Mouse (Mus musculus): Measurements from ENCODE around the gene Tmem97. TPM values are rescaled to one million over a fixed set of nuclear protein-coding genes. Genes with fewer than 3 reads are reported as not detected.

Tmem97 gene
- total and polyA plus RNA-seq, 2 experiments = 91.6 to 123 TPM

DNA sequence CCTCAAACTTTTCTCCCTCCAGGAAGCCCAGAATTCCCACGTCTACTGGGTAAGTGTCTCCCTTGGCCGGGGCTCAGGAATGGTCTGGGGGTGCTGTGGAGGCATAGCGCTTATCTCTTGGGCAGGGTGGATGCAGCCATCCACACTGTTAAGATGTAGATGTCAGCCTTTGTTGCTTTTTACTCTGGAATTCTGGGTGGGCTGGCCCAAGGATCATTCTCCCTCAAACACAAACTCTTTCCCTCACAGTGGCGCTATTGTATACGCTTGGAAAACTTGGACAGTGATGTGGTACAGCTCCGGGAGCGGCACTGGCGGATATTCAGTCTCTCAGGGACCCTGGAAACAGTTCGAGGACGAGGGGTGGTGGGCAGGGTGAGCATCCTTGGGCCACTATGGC lies 31.6 kb downstream of the Tmem97 start:
- Histone ChIP-seq H3K9ac (ENCODE audit: low read depth, low read length) (no peak overlapping the region), H3K4me1 (ENCODE audit: control insufficient read depth, insufficient read depth, low read length) (no peaks in the 10 kb centered on the region), H3K36me3 (ENCODE audit: control insufficient read depth, insufficient read depth, low read length) (peaks cover 70% of the 10 kb centered on the region), H3K79me2 (ENCODE audit: control insufficient read depth, insufficient read depth, low read length) (no peaks in the 10 kb centered on the region), H3K27me3 (ENCODE audit: control insufficient read depth, insufficient read depth, low read length) (no peaks in the 10 kb centered on the region), H3K4me3 (ENCODE audit: insufficient read depth, low read depth, low read length) (no peak overlapping the region), H3K27ac (replicated peaks; ENCODE audit: insufficient read depth, low read depth, low read length) (no peak overlapping the region)
- 91% methylated on average over 10 of the region's 10 CpGs for WGBS
- no peak for DNase-seq (ENCODE audit: extremely low read depth, low read depth, low spot score)
- TF ChIP-seq POLR2A (IDR thresholded peaks at IDR 0.05; ENCODE audit: extremely low read depth, insufficient read depth, low read length) (no peak), CTCF (IDR thresholded peaks at IDR 0.05; ENCODE audit: low read depth, low read length) (no peak)

DNA sequence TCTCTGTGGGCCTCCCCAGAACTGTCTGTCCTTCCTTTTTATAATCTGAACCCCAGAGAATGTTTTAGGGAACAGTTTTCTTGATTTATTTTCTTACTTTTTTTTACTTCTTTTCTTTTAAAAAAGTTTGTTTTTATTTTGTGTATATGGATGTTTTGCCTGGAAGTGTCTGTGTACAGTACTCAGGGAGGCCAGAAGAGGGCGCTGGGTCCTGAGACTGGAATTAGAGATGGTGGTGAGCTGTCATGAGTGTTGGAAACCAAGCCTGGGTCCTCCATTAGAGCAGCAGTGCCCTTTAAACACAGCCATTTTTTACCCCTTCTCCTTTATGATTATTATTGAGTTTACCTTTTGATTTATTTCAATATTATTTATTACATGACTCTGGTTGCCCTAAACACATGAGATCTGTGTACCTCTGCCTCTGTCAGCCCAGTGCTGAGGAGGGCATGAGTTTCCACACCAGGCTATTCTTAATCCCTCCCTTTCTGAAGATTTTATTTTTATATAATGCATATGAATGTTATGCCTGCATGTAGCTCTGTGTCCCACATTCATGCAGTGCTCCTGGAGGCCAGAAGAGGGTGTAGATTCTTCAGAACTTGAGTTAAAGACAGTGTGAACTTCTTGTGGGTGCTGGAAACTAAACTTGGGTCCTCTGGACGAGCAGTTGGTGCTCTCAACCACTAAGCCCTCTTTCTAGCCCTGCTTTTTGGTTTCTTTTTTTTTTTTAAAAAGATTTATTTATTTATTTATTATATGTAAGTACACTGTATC lies 34.8 kb downstream of the Tmem97 start:
- peak; percentile 62 for TF ChIP-seq CTCF (IDR thresholded peaks at IDR 0.05; ENCODE audit: low read depth, low read length)
- no peak for TF ChIP-seq POLR2A (IDR thresholded peaks at IDR 0.05; ENCODE audit: extremely low read depth, insufficient read depth, low read length)
- WGBS = 70% methylated on average over 2 of the region's 2 CpGs
- no peak overlapping the region for H3K27ac ChIP-seq (replicated peaks; ENCODE audit: insufficient read depth, low read depth, low read length)
- H3K4me1 ChIP-seq (ENCODE audit: control insufficient read depth, insufficient read depth, low read length) = 0 out of 2 replicates have a peak, but pooled peaks cover 3% of the 10 kb centered on the region
- peaks cover 40% of the 10 kb centered on the region for H3K36me3 ChIP-seq (ENCODE audit: control insufficient read depth, insufficient read depth, low read length)
- H3K9ac ChIP-seq (ENCODE audit: low read depth, low read length) = no peak overlapping the region
- peaks cover 3% of the 10 kb centered on the region; the same call in 1 of the 2 replicates for H3K79me2 ChIP-seq (ENCODE audit: control insufficient read depth, insufficient read depth, low read length)
- DNase-seq (ENCODE audit: extremely low read depth, low read depth, low spot score) = no peak
- no peaks in the 10 kb centered on the region for H3K27me3 ChIP-seq (ENCODE audit: control insufficient read depth, insufficient read depth, low read length)
- H3K4me3 ChIP-seq (ENCODE audit: insufficient read depth, low read depth, low read length) = no peak overlapping the region

DNA sequence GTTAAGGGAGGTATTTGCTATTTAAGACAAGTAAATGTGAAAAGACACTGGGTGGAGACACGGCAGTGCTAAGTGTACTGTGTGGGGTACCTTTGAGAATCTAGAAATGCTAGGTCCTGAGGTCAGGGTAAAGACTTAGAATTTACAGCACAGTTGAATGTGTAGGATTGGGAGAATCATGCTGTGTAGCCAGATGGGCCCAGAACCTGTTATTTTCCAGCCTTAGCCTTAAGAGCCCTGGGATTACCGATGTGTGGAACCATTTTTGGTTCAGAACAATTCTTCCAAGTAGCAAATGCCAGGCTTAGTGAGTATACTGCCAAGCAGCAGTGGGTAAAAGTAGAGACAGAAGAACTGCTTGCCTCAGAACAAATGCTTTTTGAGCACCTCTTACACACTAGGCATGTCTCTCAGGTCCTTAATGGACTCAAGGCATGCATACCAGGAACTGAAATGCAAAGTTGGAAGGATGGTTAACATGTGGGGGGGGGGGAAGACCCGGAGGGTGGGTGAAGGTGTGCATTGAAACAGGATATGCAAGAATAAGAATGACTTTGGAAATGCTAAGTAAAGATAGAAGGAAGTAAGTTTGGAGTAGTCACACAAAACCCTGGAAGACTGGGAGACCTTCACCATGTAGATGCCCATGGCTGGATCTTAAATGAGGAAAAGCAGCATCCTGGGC lies 37.3 kb downstream of the Tmem97 start:
- TF ChIP-seq CTCF (IDR thresholded peaks at IDR 0.05; ENCODE audit: low read depth, low read length) (no peak), POLR2A (IDR thresholded peaks at IDR 0.05; ENCODE audit: extremely low read depth, insufficient read depth, low read length) (no peak)
- Histone ChIP-seq H3K79me2 (ENCODE audit: control insufficient read depth, insufficient read depth, low read length) (peaks cover 3% of the 10 kb centered on the region; the same call in 1 of the 2 replicates), H3K27ac (replicated peaks; ENCODE audit: insufficient read depth, low read depth, low read length) (no peak overlapping the region), H3K9ac (ENCODE audit: low read depth, low read length) (0 out of 2 replicates have a peak overlapping the region, but pooled peaks have one; percentile 32), H3K36me3 (ENCODE audit: control insufficient read depth, insufficient read depth, low read length) (peaks cover 34% of the 10 kb centered on the region), H3K4me3 (ENCODE audit: insufficient read depth, low read depth, low read length) (peak overlapping the region; percentile 19; the same call in 1 of the 2 replicates), H3K4me1 (ENCODE audit: control insufficient read depth, insufficient read depth, low read length) (0 out of 2 replicates have a peak, but pooled peaks cover 3% of the 10 kb centered on the region), H3K27me3 (ENCODE audit: control insufficient read depth, insufficient read depth, low read length) (no peaks in the 10 kb centered on the region)
- WGBS = 65% methylated on average over 3 of the region's 3 CpGs
- DNase-seq (ENCODE audit: extremely low read depth, low read depth, low spot score) = no peak

DNA sequence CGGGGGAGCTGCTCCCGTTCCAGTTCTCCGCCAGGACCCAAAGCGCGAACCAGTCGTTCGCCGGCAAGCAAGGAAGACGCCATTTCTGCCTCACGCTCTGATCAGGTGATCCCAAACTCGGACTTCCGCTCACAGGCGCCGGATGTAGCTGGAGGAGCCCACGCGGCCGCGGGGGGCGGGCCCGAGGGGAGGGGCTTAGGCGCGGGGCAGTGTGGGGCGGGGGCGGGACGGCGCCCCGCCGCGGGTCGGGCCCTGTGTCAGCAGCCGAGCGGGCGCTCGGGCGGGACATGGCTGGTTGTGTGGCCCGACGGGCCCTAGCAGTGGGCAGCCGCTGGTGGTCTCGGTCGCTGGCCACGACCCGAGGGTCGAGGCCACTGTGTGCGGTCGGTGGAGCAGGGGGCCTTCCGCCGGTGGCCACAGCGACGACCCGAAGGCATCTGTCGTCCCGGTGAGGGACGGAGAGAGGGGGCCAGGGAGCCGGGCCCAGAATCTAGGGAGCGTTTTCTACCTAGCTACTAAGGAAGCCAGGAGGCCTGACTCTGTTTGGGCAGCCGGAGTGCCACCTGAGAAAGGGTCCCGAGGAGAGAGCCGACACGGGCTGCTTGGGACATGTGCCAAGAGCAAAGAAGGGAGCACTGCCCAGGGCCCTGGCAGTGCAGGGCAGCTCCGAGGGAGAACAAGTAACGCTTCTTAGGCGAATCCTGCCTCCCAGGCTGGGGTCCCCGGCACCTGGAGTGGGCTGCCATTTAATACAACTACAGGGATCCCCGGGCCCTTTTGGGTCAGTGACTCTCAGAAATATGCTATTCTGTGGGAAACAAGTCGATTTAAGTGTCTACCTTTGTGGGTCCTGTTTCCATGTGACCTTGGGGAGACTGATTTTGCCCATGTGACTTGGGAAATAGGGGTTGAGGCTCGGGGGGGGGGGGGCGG lies 38.3 kb downstream of the Tmem97 start, which contains the start of the genes Tmem199 and Poldip2:
Gene Tmem199 (minus strand): TSS at position 148 of the 933 bp plus-strand sequence.
Gene Poldip2 (plus strand): TSS at position 169 of the 933 bp plus-strand sequence.
- 0 out of 2 replicates have a peak, but pooled peaks cover 3% of the 10 kb centered on the region for H3K4me1 ChIP-seq (ENCODE audit: control insufficient read depth, insufficient read depth, low read length)
- WGBS = under 1% methylated on average over 66 of the region's 67 CpGs
- DNase-seq (ENCODE audit: extremely low read depth, low read depth, low spot score) = peak; percentile 75
- peaks cover 34% of the 10 kb centered on the region for H3K36me3 ChIP-seq (ENCODE audit: control insufficient read depth, insufficient read depth, low read length)
- peak within 1 kb of the TSS; percentile 91 for H3K27ac ChIP-seq (replicated peaks; ENCODE audit: insufficient read depth, low read depth, low read length)
- H3K9ac ChIP-seq (ENCODE audit: low read depth, low read length) = peak within 1 kb of the TSS; percentile 99
- H3K79me2 ChIP-seq (ENCODE audit: control insufficient read depth, insufficient read depth, low read length) = peaks cover 3% of the 10 kb centered on the region; the same call in 1 of the 2 replicates
- peak within 1 kb of the TSS; percentile 88 for H3K4me3 ChIP-seq (ENCODE audit: insufficient read depth, low read depth, low read length)
- TF ChIP-seq CTCF (IDR thresholded peaks at IDR 0.05; ENCODE audit: low read depth, low read length) = no peak
- TF ChIP-seq POLR2A (IDR thresholded peaks at IDR 0.05; ENCODE audit: extremely low read depth, insufficient read depth, low read length) = peak; percentile 90
- no peaks in the 10 kb centered on the region for H3K27me3 ChIP-seq (ENCODE audit: control insufficient read depth, insufficient read depth, low read length)

DNA sequence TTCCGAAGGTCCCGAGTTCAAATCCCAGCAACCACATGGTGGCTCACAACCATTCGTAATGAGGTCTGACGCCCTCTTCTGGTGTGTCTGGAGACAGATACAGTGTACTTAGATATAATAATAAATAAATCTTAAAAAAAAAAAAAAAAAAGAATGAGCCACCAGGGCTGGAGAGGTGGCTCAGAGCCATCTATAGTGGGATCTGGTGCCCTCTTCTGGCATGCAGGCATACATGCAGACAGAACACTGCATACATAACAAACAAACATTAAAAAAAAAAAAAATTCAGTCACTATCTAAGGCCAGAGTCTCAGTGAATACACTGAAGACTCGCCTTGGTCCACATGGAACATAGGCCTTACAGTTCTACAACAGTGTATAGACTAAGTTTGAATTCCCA lies 41.4 kb downstream of the Tmem97 start:
- no peak for DNase-seq (ENCODE audit: extremely low read depth, low read depth, low spot score)
- H3K4me1 ChIP-seq (ENCODE audit: control insufficient read depth, insufficient read depth, low read length) = 0 out of 2 replicates have a peak, but pooled peaks cover 3% of the 10 kb centered on the region
- no peak overlapping the region for H3K4me3 ChIP-seq (ENCODE audit: insufficient read depth, low read depth, low read length)
- H3K9ac ChIP-seq (ENCODE audit: low read depth, low read length) = no peak overlapping the region
- 75% methylated on average over 5 of the region's 5 CpGs for WGBS
- H3K27me3 ChIP-seq (ENCODE audit: control insufficient read depth, insufficient read depth, low read length) = no peaks in the 10 kb centered on the region
- H3K36me3 ChIP-seq (ENCODE audit: control insufficient read depth, insufficient read depth, low read length) = peaks cover 19% of the 10 kb centered on the region; the same call in 1 of the 2 replicates
- H3K79me2 ChIP-seq (ENCODE audit: control insufficient read depth, insufficient read depth, low read length) = peaks cover 3% of the 10 kb centered on the region; the same call in 1 of the 2 replicates
- TF ChIP-seq CTCF (IDR thresholded peaks at IDR 0.05; ENCODE audit: low read depth, low read length) = peak; percentile 54; the same call in 1 of the 2 replicates
- no peak for TF ChIP-seq POLR2A (IDR thresholded peaks at IDR 0.05; ENCODE audit: extremely low read depth, insufficient read depth, low read length)
- H3K27ac ChIP-seq (replicated peaks; ENCODE audit: insufficient read depth, low read depth, low read length) = no peak overlapping the region

Measured in liver, adult 2 months (tissue).